Mouse (Mus musculus) cerebral cortex, adult 2 months (tissue): Measurements from ENCODE around the gene Xcr1.

ENCODE experiments used
- WGBS: fragments of 180-500 bp; shearing (Covaris S2); methylation state at CpG from one replicate; pipeline ENCODE4 v1.1.7; 2018; 5-methylcytosine and 5-hydroxymethylcytosine counted together

Gene Xcr1

GRCm38 (mm10) chr9:123815444-123815843 is 46.4 kb downstream of the Xcr1 start:
- 84% methylated on average over 3 of the region's 3 CpGs for WGBS

GRCm38 (mm10) chr9:123814821-123815220 is 47.0 kb downstream of the Xcr1 start:
- WGBS = 78% methylated on average over 4 of the region's 4 CpGs

- 56% methylated on average over 2 of the region's 2 CpGs for WGBS
These were observed 47.5 kb downstream of the Xcr1 start for GRCm38 (mm10) chr9:123814326-123814725.

GRCm38 (mm10) chr9:123811831-123812230 is 50.0 kb downstream of the Xcr1 start:
- 95% methylated on average over 3 of the region's 3 CpGs for WGBS

GRCm38 (mm10) chr9:123808583-123808982 is 53.2 kb downstream of the Xcr1 start:
- 70% methylated on average over 7 of the region's 7 CpGs for WGBS

- 95% methylated on average over 5 of the region's 5 CpGs for WGBS
These were observed 55.6 kb downstream of the Xcr1 start, which contains the start of gene Cxcr6 for GRCm38 (mm10) chr9:123806267-123806666. TSS of gene Cxcr6 (plus strand) at chr9:123806475.

GRCm38 (mm10) chr9:123805241-123805640 is 56.6 kb downstream of the Xcr1 start:
- 81% methylated on average over 2 of the region's 2 CpGs for WGBS

GRCm38 (mm10) chr9:123802421-123802820 is 59.4 kb downstream of the Xcr1 start:
- 95% methylated on average over 2 of the region's 2 CpGs for WGBS
